Mouse (Mus musculus) adrenal gland, postnatal 10 days (tissue): ENCODE results near the gene Grifin. TPM values are rescaled to one million over a fixed set of nuclear protein-coding genes. Genes with fewer than 3 reads are reported as not detected.

Experiments used
- DNase-seq: peaks from one replicate; pipeline ENCODE4 v3.0.0; 2021; ENCODE audit warnings: mixed read lengths
- total RNA-seq, 2 experiments: library from RNA; stranded (reverse); gene quantifications; 2 replicates each; pipeline ENCODE4 v1.2.3; 2021

Grifin gene
- total RNA-seq, 2 experiments from 2014 or later: not detected

DNA sequence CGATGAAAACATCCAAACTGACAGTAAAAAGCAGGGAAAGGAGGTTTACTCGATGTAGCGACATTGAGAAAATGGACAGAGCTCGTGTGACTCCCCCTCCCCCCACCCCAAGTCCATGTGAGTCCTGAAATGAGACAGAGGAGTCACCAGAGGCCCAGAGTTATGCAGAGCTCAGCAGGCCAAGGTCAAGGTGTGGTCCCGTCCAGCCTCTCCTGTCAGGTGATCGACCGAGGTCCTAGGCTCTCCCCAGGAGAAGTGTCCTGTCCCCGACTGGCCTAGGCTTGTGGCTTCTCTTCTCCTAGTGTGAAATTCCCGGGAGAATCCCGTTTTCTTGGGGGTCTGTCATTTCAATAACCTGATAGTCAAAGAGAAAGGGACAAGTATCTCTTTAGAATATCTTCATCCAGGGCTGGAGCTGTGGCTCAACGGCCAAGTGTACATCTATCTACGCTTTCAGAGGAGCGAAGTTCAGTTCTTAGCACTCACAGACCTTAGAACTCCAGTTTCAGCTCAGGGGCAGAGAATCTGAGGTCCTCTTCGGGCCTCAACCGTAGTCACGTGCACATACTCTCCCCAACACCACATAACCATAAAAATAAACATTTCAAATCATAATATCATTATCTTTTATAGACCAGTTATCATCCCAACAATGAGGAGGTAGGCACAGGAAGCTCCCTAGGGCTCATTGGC is 24.4 kb upstream of the Grifin start:
- no peak for DNase-seq

DNA sequence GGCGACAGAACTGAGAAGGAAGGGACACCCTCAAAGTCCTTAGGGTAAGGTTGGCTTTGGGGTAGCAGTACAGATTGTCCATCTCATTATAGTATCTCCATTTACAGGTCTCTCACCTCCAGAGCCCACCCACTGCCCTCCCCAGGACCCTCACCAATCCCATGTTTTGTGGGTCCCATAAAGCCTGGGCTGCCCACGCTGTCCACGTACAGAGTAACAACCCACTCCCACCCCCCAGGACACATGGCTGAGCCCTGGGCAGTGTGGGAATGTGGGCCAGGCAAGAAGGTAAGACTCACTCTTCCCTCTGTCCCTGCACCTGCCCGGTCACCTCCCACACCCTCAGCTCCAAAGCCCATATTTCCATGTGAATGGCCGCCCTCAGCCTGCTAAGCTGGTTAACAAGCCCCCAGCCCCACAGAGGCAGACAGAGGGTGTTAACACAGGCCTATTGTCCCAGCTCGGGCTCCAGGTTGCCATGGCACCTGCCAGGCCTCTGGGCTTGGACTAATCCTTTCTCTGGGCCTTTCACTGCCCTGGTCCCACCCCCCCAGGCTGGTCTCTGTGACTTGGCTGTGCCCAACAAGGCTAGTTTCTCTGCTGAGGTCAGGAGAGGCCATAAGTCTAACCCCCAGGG is 19.0 kb upstream of the Grifin start:
- DNase-seq: no peak

DNA sequence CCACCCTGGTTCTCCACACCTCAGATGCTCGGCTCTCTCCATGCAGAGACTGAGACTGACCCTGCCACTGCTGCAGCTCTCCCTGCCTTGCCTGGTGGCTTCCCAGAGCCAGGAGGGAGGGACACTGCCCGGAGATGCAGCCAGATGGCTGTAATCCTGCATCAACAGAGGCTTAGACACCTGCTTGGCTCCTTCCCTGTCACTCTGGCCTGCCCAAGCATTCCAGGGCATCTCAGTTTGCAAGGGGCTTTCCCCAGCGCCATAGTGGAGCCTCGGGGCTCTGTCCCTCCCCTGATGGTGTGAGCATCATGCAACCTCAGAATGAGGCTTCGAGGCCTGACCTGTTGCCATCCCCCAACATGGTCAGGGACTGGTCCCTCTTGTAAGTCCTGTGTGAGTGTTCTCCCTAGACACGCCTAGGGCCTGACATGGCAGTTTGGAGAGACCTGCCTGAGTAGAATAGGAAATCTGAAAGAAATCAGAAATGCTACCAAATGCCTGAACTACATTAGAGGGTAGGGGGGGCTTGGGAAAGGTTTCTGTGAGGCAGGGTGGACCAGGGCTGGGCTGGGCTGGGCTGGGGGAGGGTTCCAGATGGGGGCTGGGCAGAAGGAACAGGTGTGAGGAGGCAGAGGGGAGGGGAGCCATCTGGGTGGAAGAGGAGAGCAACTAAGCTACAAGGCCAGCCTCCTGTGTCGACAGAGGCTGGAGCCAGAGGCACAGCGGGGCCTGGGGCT is 18.3 kb upstream of the Grifin start:
- DNase-seq: no peak

DNA sequence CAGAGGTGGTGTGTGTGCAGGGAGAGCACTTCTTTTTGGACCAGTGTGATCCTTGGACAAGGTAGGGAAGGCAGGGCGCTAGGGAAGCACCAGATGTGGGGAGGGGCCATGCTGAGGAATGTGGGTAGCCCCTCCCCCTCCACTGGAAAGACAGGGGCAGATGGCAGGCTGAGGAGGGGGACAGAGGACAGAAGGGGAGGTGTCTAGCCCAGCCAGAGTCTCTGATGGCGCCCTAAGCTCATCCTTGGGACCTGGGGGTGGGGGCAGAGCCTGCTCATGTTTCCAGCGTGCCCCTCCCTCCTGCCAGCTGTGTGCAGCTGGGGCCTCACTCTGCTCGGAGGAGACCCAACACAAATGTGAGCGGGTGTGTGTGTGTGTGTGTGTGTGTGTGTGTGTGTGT is 16.7 kb upstream of the Grifin start:
- DNase-seq: no peak

DNA sequence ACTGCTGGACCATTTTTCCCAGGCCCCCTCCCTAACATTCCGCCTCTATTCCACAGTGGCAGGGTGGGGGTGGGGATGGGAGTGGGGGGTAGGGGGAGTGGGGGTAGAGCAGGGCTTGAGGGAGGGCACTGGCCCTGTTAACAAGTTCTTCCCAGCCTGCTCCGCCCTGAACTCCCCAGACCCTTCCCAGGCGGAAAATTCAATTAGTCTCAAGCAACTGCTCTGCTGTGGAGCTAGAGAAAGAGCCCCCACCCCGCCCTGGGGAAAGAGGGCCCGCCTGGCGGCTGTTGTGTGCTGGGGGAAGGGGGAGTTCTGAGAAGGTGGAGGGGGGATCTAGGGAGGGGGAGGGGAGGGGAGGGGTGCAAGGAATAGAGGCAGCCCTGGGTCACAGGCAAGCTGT is 14.9 kb upstream of the Grifin start:
- no peak for DNase-seq

DNA sequence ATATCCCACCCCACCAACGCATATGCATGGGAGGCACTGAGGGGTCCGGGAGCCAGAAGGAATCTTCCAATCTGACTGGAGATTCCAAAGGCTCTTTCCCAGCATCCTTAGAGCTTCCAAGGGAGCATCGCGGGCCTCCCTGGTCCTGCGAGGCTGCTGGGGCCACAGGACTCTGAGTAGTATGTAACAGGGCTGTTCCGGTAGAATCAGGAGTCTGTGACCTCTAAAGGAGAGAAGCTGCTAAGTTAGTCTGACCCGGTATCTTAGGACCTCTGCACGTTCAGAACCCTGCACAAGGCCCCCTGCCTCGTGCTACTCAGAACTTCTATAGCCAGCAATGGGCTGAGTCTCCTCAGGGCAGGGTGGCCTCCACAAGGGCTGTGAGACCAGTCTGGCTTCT is 14.3 kb upstream of the Grifin start:
- DNase-seq: no peak

DNA sequence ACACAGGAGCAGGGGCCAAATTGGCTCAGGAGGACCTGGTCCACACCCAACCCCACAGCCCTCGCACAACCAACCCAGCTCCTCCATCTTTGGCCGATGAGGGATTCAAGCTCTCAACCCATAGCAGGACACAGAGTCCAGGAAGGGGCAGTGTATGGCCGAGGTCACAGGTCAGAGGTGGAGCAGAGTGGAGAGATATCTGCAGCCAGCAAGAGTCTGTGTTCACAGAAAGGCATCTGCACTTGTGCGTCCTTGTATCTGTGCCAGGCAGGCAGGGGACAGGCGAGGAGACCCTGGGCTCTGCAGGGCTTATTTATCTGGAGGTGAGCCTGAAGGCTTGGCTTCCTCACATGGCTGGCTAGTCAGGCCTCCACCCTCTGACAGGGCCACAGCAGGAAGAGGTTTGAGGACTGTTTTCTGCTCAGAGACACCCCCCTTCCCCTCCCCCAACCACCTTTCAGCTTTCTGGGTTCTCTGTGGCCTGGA is 10.6 kb upstream of the Grifin start:
- DNase-seq: peak; percentile 26

DNA sequence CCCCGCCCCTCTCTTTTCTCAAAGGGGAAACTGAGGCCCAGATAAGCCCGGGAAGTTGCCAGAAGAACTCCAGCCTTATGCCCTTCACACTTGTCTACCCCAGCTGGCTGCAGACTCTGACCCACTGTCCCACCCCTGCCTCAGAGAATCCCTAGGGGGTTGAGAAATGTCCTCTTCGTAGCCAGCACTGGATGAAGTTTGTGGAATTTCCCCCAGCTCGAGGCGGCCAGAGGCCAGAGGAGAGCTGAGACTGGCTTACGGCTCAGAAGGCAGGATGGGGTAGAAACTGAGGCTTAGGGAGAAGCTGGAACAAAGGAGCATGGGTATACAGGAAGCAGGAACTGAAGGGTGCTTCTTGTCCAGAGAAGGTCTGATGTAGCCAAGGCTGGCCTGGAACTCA is 7.7 kb upstream of the Grifin start:
- DNase-seq: peak; percentile 63

DNA sequence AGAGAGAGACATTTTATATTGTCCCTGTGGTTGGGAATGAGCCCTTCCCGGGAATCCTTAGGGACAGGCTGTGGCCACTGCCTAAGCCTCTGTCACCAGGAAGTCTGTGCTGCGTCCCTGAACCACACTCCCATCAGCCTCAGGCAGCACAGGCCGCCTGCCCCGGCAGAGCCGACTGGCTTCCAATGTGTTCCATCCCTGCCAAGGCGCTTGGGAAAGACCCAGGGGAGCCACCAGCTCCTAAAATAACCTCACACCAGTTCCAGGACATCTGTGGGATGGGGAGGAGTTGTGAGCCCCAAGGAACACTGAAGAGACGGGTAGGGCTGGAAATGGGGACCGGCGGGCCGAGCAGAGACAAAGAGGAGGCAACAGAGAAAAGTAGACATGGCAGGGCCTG is 6.8 kb upstream of the Grifin start:
- peak; percentile 79 for DNase-seq

DNA sequence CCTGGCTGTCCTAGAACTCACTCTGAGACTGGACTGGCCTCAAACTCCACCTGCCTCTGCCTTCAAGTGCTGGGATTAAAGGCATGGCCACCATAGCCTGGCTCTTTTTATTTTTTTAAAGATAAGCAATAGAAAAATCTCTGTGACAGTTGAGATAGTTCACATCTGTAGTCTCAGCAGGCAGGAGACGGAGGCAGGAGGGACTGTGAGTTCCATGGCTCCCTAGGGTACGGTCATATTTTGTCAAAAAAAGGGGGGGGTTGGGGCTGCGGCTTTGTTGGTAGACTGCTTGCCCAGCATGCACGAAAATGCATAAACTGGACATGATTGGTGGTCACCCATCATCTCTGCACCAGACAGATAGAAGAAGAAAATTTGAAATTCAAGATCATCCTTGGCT is 6.3 kb upstream of the Grifin start:
- DNase-seq: no peak

DNA sequence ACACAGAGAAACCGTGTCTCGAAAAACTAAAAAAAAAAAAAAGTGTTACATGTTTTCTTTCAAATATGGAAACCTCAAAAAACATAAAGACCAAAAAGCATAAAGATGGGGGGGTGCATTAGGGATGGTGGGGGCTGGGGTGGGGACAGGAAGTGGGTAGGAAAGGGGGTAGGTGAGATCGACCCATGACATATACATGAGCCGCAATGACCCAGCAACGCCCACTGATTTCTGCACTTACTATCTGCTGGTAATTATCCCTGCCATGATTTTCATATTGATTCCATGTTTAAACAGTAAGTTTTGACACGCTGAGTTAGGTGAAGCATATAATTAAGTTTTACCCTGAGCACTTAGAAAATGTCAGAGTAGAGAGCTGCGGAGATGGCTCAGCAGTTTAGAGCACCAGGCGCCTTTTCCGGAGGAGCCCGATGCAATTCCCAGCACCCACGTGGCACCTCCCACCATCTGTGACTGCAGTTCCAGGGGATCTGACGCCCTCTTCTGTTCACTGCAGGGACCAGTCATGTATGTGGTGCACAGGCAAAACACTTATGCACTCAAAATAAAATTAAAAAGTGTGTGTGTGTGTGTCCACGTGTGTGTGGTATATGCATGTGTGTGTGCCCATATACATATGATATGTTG is 5.5 kb upstream of the Grifin start:
- no peak for DNase-seq

DNA sequence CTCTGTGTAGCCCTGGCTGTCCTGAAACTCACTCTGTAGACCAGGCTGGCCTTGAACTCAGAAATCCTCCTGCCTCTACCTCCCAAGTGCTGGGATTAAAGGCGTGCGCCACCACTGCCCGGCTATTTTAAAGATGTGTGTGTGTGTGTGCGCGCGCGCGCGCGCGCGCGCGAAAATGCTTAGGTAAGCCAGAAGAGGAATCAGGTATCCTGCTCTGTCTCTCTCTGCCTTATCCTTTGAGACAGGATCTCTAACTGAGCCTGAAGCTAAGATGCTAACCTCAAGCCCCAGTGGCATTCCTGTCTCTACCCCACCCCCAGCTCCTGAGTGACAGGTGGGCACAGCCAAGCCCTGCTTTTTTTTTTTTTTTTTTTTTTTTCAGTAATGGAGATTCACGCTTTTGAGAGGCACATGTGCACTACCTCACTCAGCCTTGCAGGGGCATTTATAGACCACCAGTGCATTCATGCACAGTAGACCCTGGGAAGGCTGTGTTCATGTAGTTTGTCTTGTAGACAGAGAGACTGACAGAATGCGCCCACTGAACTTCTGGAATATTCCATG is 4.2 kb upstream of the Grifin start:
- no peak for DNase-seq

DNA sequence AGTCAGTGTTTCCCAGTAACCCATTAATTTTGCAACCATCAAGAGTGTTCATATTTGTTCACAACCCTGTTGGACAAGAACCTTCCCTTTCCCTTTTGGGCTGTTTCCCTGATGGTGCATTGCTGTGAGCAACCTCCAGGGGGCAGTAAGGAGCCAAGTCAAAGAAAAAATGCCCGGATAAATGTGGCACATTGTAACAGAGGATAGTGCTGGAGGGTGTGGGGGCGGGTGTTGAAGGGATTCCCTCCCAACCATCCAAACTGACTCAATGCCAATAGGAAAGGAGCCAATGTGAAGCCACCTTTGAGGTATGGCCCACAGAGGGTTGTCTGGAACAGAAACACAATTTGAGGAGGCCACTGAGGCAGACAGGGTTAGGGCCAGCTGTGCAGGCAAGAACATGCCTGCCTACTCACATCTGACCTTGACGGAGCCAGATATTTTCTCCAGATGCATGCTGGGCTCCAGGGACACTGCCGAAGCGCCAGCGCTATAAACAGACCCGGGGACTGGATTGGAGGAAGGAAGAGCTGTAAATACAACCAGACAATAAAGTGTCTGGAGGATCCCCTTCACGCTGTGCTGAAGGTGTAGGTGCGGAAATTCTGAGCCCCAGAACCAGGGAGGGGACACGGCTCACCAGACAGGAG is 3.6 kb upstream of the Grifin start:
- peak; percentile 81 for DNase-seq

DNA sequence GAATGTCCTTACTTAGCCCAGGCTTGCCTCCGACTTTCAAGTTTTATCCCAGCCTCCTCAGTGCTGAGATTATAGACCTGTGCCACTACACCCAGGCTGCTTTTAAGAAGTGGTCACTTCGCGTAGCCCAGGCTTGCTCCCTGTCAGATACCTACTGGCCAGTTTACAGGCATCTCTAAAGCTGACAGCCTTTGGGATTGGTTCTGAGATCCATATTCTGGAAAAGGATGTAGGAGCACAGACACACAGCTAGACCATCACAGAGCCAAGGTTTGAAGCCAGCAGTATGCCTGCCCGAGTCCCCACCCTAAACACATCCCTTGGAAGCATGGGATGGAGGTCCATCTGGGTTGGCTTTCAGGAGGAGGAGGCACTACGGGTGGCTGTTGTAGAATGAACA is 2.9 kb upstream of the Grifin start:
- no peak for DNase-seq

DNA sequence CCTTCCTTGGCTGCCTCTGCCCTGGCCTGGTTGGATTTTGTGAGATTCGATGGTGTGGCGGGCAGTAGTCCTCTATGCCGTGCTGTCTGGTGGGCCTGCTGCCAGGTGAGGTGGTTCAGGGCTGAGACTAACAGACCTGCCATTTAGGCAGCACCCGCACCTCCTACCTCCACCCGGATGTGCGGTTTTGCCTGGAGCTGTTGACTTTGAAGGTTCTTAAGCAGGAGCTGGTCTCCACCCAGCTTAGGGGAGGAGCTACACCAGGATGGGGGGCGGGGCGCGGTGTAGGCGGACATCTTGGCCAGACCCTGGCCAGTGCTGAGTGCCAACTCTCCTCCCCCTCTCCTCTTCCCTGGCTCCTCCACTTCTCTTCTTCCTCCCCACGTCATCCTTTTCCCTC is 2.5 kb upstream of the Grifin start:
- peak; percentile 79 for DNase-seq

DNA sequence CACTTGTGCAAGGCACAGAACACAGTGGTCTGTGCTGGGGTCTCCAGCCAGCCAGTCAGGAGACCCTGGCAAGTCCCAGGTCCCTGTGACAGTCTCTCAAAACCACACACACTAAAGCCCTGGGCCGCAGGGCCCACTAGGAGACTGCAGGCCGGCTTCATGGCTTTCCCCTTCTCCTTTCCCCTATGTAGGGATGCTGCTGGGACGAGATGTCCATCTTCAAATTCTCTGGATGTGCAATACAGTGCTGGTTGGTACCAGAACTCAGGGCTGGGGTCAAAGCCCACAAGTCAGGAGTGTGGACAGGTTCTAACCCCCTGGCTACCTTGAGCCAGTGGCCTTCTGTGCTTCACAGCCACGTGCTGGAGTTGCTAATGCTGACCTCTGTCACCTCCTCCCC is 1.4 kb upstream of the Grifin start:
- DNase-seq: no peak

DNA sequence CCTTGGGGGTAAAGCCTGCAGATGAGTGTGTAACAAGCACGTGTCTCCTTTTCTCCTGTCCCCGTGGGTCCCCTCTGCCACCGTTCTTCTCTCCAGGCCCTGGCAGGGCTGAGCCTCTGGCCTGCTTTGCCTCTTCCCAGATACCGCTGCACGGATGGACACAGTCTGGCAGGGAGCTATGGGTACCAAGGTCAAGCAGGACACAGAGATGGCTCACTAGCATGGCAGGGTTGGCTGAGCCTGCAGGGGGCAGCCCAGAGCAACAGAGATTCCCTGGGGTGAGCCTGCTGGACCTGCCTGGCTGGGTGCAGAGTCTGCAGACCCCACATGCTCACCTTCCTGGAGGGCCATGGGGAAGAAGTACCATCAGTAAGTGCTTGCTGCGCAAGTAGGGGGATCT is 985 bp upstream of the Grifin start:
- DNase-seq: peak; percentile 80

DNA sequence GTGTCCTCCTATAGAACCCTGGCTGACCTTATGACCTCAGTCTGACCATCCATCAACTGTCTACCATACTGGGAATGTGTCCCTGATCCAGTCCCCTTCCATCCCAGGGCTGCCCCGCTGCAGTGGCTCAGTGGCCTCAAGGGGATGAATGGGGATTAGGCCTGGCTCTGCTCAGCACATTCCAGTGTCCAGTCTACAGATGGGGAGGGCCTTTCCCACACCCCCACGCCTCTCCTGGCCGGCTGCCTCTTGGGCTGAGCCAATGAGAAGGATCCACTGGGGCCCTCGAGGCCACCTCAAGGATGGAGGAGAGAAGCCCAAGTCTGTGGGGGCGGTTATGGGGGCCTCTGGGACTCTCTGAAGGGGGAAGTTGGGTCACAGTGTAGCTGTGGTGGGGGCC is 580 bp upstream of the Grifin start:
- peak; percentile 58 for DNase-seq

DNA sequence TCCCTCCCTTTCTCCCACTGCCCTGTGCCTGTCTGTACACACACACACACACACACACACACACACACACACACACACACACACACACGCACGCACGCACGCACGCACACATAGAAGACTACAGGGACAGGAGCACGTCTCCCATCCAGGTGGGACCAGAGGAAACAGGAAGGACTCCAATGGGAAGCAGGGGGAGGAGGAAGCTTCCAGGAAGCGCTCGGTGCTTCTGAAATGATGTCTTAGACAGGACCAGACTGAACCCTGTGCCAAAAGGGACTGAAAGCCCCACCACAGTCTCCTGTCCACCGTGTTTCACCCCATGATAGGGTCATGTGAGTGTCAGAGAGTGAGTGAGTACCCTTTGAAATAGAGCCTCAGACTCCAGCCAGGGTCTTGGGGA is 2.3 kb downstream of the Grifin start:
- DNase-seq: no peak

DNA sequence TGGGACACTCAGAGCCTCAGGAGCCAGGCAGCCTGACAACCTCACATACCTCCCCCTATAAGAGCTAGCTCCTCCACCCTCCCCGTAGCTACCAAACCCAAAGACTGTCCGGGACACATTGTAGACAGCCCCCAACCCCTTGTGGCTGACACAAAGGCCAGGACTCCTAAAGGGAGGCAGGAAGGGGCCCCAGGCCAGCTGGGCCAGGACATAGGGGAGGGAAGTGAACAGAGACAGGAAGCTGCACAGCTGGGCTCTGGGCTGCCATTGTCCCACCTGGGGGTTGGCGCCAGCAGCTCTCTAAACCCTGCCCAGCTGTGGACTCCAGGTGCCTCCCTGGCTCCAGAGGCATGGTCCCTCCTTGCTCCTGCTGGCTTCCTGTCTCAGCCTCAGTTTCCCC is 8.0 kb downstream of the Grifin start:
- no peak for DNase-seq

DNA sequence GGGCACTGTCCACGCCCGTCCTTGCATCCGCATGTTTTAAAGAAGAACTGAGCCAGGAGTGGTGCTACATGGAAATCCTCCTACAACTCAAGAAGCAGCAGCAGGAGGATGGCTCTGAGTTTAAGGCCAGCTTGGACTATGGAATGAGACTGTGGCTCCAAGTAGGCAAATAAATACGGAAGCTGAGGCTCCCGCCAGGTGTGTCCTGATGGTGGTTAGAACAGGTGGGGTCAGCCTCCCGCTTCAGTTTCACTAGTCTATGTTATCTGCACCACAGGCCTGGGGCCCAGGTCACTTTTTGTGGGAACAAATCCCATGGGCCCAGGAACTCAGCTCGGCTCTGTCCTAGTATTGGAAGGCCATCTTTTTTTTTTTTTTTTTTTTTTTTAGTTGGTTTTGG is 11.2 kb downstream of the Grifin start:
- DNase-seq: no peak
